Mouse (Mus musculus) heart, embryonic 15.5 days (tissue): ENCODE measurements at regions not wholly inside any gene's neighbourhood (a gene's known extent, or its start where the extent isn't known, plus 50 kb on each side); places are given as distances from the start of the nearest gene placed in this dataset.

ENCODE experiments used
- ATAC-seq: fragments of 200-750 bp; cut with Nextera tagmentation; replicated peaks from 2 replicates; pipeline ENCODE4 v1.8.0; 2017; ENCODE audit warnings: low read depth, moderate TSS enrichment; ENCODE audit not compliant: insufficient number of reproducible peaks, insufficient read depth, low FRiP score
- H3K27ac ChIP-seq: fragments of 300-500 bp; sonication (generic); 2 replicates; pipeline ENCODE4 v1.5.1; 2015; ENCODE audit warnings: mild to moderate bottlenecking, inconsistent platforms
- H3K27me3 ChIP-seq: fragments of 300-500 bp; sonication (generic); 2 replicates; pipeline ENCODE4 v1.6.1; 2015; ENCODE audit warnings: inconsistent platforms
- H3K36me3 ChIP-seq: fragments of 300-500 bp; sonication (generic); 2 replicates; pipeline ENCODE4 v1.6.1; 2015; ENCODE audit warnings: mild to moderate bottlenecking, inconsistent platforms
- H3K4me1 ChIP-seq: fragments of 300-500 bp; sonication (generic); replicated peaks from 2 replicates; pipeline ENCODE4 v1.6.1; 2015; ENCODE audit warnings: inconsistent platforms
- H3K4me2 ChIP-seq: fragments of 300-500 bp; sonication (generic); 2 replicates; pipeline ENCODE4 v1.6.1; 2015; ENCODE audit warnings: inconsistent platforms, mild to moderate bottlenecking, moderate library complexity
- H3K4me3 ChIP-seq: fragments of 300-500 bp; sonication (generic); 2 replicates; pipeline ENCODE4 v1.5.1; 2015; ENCODE audit warnings: mild to moderate bottlenecking, inconsistent platforms
- H3K9ac ChIP-seq: fragments of 300-500 bp; sonication (generic); 2 replicates; pipeline ENCODE4 v1.6.1; 2015; ENCODE audit warnings: mild to moderate bottlenecking, inconsistent platforms
- H3K9me3 ChIP-seq: fragments of 300-500 bp; sonication (generic); replicated peaks from 2 replicates; pipeline ENCODE4 v1.6.1; 2016; ENCODE audit warnings: inconsistent platforms
- WGBS: fragments of 180-500 bp; shearing (Covaris S2); methylation state at CpG from one replicate; pipeline ENCODE4 v1.1.7; 2015; ENCODE audit warnings: mixed read lengths; 5-methylcytosine and 5-hydroxymethylcytosine counted together

- H3K4me2 ChIP-seq: no peak overlapping the region
- ATAC-seq: peak; percentile 40; the same call in 1 of the 2 replicates
- no peaks in the 10 kb centered on the region for H3K27me3 ChIP-seq
- 46% methylated on average over 8 of the region's 8 CpGs for WGBS
- peak overlapping the region; percentile 71 for H3K27ac ChIP-seq
- H3K4me3 ChIP-seq: no peak overlapping the region
- H3K4me1 ChIP-seq: peaks cover 35% of the 10 kb centered on the region
- no peak overlapping the region for H3K9ac ChIP-seq
- H3K9me3 ChIP-seq: no peaks in the 10 kb centered on the region
- no peaks in the 10 kb centered on the region for H3K36me3 ChIP-seq
Observed at GRCm38 (mm10) chr16:25042669-25043440, 243.8 kb upstream of the Tprg start.

- no peaks in the 10 kb centered on the region for H3K27me3 ChIP-seq
- H3K9me3 ChIP-seq: no peaks in the 10 kb centered on the region
- H3K36me3 ChIP-seq: no peaks in the 10 kb centered on the region
- peaks cover 41% of the 10 kb centered on the region for H3K4me1 ChIP-seq
- 63% methylated on average over 3 of the region's 3 CpGs for WGBS
- no peak overlapping the region for H3K9ac ChIP-seq
- no peak overlapping the region for H3K27ac ChIP-seq
- H3K4me2 ChIP-seq: no peak overlapping the region
- H3K4me3 ChIP-seq: no peak overlapping the region
- no peak for ATAC-seq
Observed at GRCm38 (mm10) chr16:25044637-25045036, 242.0 kb upstream of the Tprg start.

GRCm38 (mm10) chr16:25047726-25048125 is 238.9 kb upstream of the Tprg start:
- no peak overlapping the region for H3K4me3 ChIP-seq
- no peaks in the 10 kb centered on the region for H3K27me3 ChIP-seq
- no peak overlapping the region for H3K9ac ChIP-seq
- H3K4me2 ChIP-seq: no peak overlapping the region
- H3K4me1 ChIP-seq: peaks cover 29% of the 10 kb centered on the region
- 49% methylated on average over 2 of the region's 2 CpGs for WGBS
- H3K36me3 ChIP-seq: no peaks in the 10 kb centered on the region
- ATAC-seq: no peak
- H3K27ac ChIP-seq: no peak overlapping the region
- no peaks in the 10 kb centered on the region for H3K9me3 ChIP-seq

- H3K27ac ChIP-seq: no peak overlapping the region
- no peak overlapping the region for H3K4me3 ChIP-seq
- no peak overlapping the region for H3K9ac ChIP-seq
- H3K4me1 ChIP-seq: peaks cover 23% of the 10 kb centered on the region
- 34% methylated on average over 7 of the region's 7 CpGs for WGBS
- H3K36me3 ChIP-seq: no peaks in the 10 kb centered on the region
- no peak overlapping the region for H3K4me2 ChIP-seq
- ATAC-seq: peak; percentile 67; the same call in 1 of the 2 replicates
- no peaks in the 10 kb centered on the region for H3K27me3 ChIP-seq
- H3K9me3 ChIP-seq: no peaks in the 10 kb centered on the region
Observed at GRCm38 (mm10) chr16:25049928-25050510, 236.6 kb upstream of the Tprg start.

GRCm38 (mm10) chr16:25051044-25051443 is 235.6 kb upstream of the Tprg start:
- Histone ChIP-seq H3K9me3 (no peaks in the 10 kb centered on the region), H3K4me3 (no peak overlapping the region), H3K36me3 (no peaks in the 10 kb centered on the region), H3K4me1 (peaks cover 21% of the 10 kb centered on the region), H3K27ac (no peak overlapping the region), H3K27me3 (no peaks in the 10 kb centered on the region), H3K4me2 (no peak overlapping the region), H3K9ac (no peak overlapping the region)
- WGBS: 71% methylated on average over 5 of the region's 5 CpGs
- ATAC-seq: no peak

- ATAC-seq: no peak
- 79% methylated on average over 5 of the region's 5 CpGs for WGBS
- Histone ChIP-seq H3K4me1 (peaks cover 21% of the 10 kb centered on the region), H3K9ac (no peak overlapping the region), H3K4me2 (no peak overlapping the region), H3K4me3 (no peak overlapping the region), H3K36me3 (no peaks in the 10 kb centered on the region), H3K27ac (no peak overlapping the region), H3K9me3 (no peaks in the 10 kb centered on the region), H3K27me3 (no peaks in the 10 kb centered on the region)
Observed at GRCm38 (mm10) chr16:25052428-25052827, 234.2 kb upstream of the Tprg start.

GRCm38 (mm10) chr16:25052917-25053343 is 233.7 kb upstream of the Tprg start:
- H3K27ac ChIP-seq: no peak overlapping the region
- WGBS: 53% methylated on average over 5 of the region's 5 CpGs

GRCm38 (mm10) chr16:25054304-25054703 is 232.3 kb upstream of the Tprg start:
- WGBS: 85% methylated on average over 2 of the region's 2 CpGs
- Histone ChIP-seq H3K4me3 (no peak overlapping the region), H3K27ac (no peak overlapping the region), H3K9ac (no peak overlapping the region), H3K36me3 (no peaks in the 10 kb centered on the region), H3K9me3 (no peaks in the 10 kb centered on the region), H3K27me3 (no peaks in the 10 kb centered on the region), H3K4me1 (peaks cover 24% of the 10 kb centered on the region), H3K4me2 (no peak overlapping the region)
- no peak for ATAC-seq

More at GRCm38 (mm10) chr16:25052917-25053343, 233.7 kb upstream of the Tprg start:
- H3K4me3 ChIP-seq: no peak overlapping the region
- no peak for ATAC-seq
- no peaks in the 10 kb centered on the region for H3K36me3 ChIP-seq
- no peaks in the 10 kb centered on the region for H3K9me3 ChIP-seq
- no peaks in the 10 kb centered on the region for H3K27me3 ChIP-seq
- H3K9ac ChIP-seq: no peak overlapping the region
- peaks cover 18% of the 10 kb centered on the region for H3K4me1 ChIP-seq
- no peak overlapping the region for H3K4me2 ChIP-seq

GRCm38 (mm10) chr16:25055376-25055775 is 231.2 kb upstream of the Tprg start:
- H3K4me1 ChIP-seq: peaks cover 25% of the 10 kb centered on the region
- H3K4me3 ChIP-seq: no peak overlapping the region
- 81% methylated on average over 9 of the region's 9 CpGs for WGBS
- H3K36me3 ChIP-seq: no peaks in the 10 kb centered on the region
- H3K9me3 ChIP-seq: no peaks in the 10 kb centered on the region
- H3K4me2 ChIP-seq: no peak overlapping the region
- no peaks in the 10 kb centered on the region for H3K27me3 ChIP-seq
- ATAC-seq: no peak
- no peak overlapping the region for H3K27ac ChIP-seq
- no peak overlapping the region for H3K9ac ChIP-seq

- peak overlapping the region; percentile 68 for H3K4me2 ChIP-seq
- no peaks in the 10 kb centered on the region for H3K27me3 ChIP-seq
- no peaks in the 10 kb centered on the region for H3K36me3 ChIP-seq
- no peak for ATAC-seq
- peak overlapping the region; percentile 100 for H3K27ac ChIP-seq
- H3K4me3 ChIP-seq: peak overlapping the region; percentile 62
- peaks cover 29% of the 10 kb centered on the region for H3K4me1 ChIP-seq
- H3K9me3 ChIP-seq: no peaks in the 10 kb centered on the region
- peak overlapping the region; percentile 74 for H3K9ac ChIP-seq
- 39% methylated on average over 11 of the region's 11 CpGs for WGBS
Observed at GRCm38 (mm10) chr16:25058051-25058747, 228.4 kb upstream of the Tprg start.

GRCm38 (mm10) chr16:25058812-25059501 is 227.7 kb upstream of the Tprg start:
- Histone ChIP-seq H3K27ac (peak overlapping the region; percentile 100), H3K4me1 (peaks cover 28% of the 10 kb centered on the region), H3K36me3 (no peaks in the 10 kb centered on the region), H3K4me3 (peak overlapping the region; percentile 62), H3K9me3 (no peaks in the 10 kb centered on the region), H3K27me3 (no peaks in the 10 kb centered on the region), H3K4me2 (peak overlapping the region; percentile 68), H3K9ac (peak overlapping the region; percentile 74)
- ATAC-seq: peak; percentile 96
- under 1% methylated on average over 36 of the region's 36 CpGs for WGBS
